Mouse (Mus musculus): ENCODE measurements at regions not wholly inside any gene's neighbourhood (a gene's known extent, or its start where the extent isn't known, plus 50 kb on each side); places are given as distances from the start of the nearest gene placed in this dataset.
A peak's percentile ranks its signal among the peaks of the same experiment; 100 is the strongest.

DNA sequence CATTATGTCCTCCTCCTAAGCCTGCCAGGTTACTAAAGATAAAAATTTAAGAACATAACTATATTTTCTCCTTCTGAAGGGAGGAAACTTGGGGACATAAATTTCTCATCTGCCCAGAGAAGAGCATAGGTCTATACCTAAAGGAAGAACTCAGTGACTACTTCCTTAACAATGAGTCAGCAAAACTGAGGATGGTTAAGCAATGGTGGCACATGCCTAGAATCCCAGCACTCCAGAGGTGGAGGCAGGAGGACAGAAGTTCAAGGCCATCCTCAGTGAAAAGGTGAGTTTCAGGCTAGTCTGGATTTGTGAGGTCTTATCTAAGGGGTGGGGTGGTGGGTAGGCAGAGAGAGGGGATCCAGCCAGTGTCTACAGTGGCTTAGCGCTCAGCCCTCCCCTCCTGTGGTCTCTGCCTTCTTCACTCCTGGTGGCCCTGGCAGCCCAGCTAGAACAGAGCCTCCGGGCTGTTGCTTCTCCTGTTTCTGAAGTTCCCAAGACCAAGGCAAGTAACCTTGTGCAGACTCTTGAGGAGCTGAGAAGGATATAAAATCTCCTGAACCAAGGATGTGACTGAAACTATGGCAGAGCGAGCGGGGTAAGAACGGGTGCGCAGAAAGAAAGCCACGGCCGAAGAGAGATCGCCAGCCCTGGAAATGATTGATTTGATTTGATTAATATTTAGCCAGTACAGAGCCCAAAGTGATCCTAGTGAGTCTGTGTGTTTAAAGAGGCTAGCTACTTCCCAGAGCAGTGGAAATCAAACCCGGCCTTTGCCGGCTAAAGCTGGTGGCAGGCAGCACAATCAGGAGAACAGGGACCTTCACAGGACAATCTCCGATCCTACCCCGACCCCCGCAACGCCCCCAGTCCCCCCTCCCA is 164.6 kb upstream of the Sox2 start:
- Histone ChIP-seq H3K27me3 (peaks cover 18% of the 10 kb centered on the region; the same call in 1 of the 2 replicates), H3K9me3 (no peaks in the 10 kb centered on the region), H3K36me3 (no peaks in the 10 kb centered on the region), H3K4me3 (no peak overlapping the region), H3K4me2 (replicated peaks) (no peak overlapping the region), H3K4me1 (peaks cover 23% of the 10 kb centered on the region), H3K27ac (replicated peaks) (no peak overlapping the region), H3K9ac (replicated peaks) (0 out of 2 replicates have a peak overlapping the region, but pooled peaks have one; percentile 20)
- no peak for ATAC-seq (ENCODE audit: low FRiP score, low read depth)
- 33% methylated on average over 15 of the region's 15 CpGs for WGBS

DNA sequence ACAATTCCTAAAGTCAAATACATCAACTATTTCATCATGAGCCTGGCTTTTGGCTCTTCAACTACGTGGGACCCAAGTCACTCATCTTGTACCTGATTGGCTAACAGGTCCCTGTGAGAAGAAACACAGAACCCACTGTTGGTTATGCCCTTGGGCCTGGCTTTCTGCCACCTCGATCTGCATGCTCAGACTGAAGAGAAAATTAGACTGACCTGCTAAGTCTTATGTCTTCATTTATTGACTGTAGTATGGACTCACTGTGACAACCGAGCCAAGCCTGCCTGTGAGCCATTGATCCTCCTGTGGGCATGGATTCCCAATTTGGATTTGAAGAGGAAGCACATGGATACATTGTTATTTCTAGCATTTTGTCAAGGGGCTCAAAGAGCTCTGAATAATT is 166.3 kb upstream of the Sox2 start:
- Histone ChIP-seq H3K4me3 (no peak overlapping the region), H3K9ac (replicated peaks) (no peak overlapping the region), H3K9me3 (no peaks in the 10 kb centered on the region), H3K27me3 (peaks cover 29% of the 10 kb centered on the region; the same call in 1 of the 2 replicates), H3K36me3 (no peaks in the 10 kb centered on the region), H3K4me2 (replicated peaks) (no peak overlapping the region), H3K4me1 (peaks cover 23% of the 10 kb centered on the region), H3K27ac (replicated peaks) (no peak overlapping the region)
- ATAC-seq (ENCODE audit: low FRiP score, low read depth), result peak; percentile 41; the same call in 1 of the 2 replicates
- 54% methylated on average over 3 of the region's 3 CpGs for WGBS

DNA sequence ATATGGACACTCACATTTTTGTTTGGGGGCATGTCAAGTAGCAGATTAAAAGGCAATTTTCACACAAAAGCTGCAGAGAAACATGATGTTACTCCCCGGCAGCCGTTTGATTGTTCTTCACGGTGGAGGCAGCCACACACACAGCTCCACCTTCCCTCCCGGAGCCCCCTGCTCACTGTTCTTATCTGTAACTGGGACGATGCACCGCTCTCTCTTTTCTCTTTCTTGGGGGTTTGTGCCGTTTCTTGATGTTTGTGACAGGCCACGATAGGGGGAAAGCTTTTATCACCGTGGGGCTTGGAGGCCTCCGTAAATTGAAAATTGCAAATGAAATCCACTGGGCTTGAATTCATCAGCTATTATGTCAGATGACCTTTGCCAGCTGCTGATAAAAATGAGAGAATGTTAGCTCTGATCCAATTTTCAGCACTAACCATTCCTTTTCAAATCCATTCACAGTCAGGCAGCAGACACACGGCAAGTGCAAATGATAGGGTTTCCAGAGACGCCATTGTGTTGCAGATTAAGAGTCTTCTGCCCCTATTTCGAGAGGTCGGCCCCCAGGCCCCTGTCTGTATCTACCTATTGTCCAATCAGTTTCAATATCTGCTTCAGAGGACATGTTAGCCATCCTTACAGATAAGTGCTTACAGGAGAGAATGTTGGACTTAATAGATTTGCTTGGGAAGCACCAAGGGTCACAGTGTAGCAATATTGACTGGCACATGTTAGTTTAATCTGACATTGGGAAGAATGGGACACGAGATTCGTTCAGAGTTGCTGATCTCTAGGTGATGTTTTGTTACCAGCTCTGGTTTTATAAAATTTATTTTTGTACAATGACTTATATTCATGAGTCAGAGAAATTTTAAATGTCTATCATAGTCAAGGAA is 168.1 kb upstream of the Sox2 start:
- 13% methylated on average over 16 of the region's 16 CpGs for WGBS
- H3K27ac ChIP-seq (replicated peaks), result peak overlapping the region; percentile 50

DNA sequence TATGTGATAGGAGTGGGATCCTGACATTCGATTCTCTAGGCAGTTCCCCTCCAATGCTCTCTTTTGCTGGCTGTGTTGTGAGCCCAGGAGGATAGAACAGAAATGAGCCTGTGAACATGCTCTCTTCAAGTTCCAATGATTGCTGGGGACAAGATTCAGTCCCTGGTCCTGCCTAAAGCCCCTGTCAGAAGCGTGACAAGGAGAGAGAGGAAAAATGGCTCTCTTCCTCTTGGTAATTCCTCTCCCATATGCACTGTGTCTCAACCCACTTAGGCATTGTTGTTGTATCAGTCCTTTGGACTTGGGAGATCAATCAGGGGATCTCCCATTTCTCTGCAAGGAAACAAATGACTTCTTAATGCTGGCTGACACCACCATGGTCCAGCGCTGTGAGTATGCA is 168.9 kb upstream of the Sox2 start:
- peak overlapping the region; percentile 50 for H3K27ac ChIP-seq (replicated peaks)
- H3K36me3 ChIP-seq, result no peaks in the 10 kb centered on the region
- no peak for ATAC-seq (ENCODE audit: low FRiP score, low read depth)
- peaks cover 17% of the 10 kb centered on the region; the same call in 1 of the 2 replicates for H3K4me1 ChIP-seq
- no peaks in the 10 kb centered on the region for H3K9me3 ChIP-seq
- H3K27me3 ChIP-seq, result peaks cover 33% of the 10 kb centered on the region
- WGBS, result 31% methylated on average over 3 of the region's 3 CpGs
- H3K4me2 ChIP-seq (replicated peaks), result peak overlapping the region; percentile 38; the same call in 1 of the 2 replicates
- no peak overlapping the region for H3K9ac ChIP-seq (replicated peaks)
- no peak overlapping the region for H3K4me3 ChIP-seq

More for the DNA sequence above, 168.1 kb upstream of the Sox2 start:
- Histone ChIP-seq H3K4me3 (0 out of 2 replicates have a peak overlapping the region, but pooled peaks have one; percentile 4), H3K4me2 (replicated peaks) (peak overlapping the region; percentile 38), H3K9ac (replicated peaks) (no peak overlapping the region), H3K4me1 (peaks cover 23% of the 10 kb centered on the region), H3K27me3 (peaks cover 33% of the 10 kb centered on the region), H3K36me3 (no peaks in the 10 kb centered on the region), H3K9me3 (no peaks in the 10 kb centered on the region)
- 0 out of 2 replicates have a peak, but pooled peaks have one; percentile 25 for ATAC-seq (ENCODE audit: low FRiP score, low read depth)

DNA sequence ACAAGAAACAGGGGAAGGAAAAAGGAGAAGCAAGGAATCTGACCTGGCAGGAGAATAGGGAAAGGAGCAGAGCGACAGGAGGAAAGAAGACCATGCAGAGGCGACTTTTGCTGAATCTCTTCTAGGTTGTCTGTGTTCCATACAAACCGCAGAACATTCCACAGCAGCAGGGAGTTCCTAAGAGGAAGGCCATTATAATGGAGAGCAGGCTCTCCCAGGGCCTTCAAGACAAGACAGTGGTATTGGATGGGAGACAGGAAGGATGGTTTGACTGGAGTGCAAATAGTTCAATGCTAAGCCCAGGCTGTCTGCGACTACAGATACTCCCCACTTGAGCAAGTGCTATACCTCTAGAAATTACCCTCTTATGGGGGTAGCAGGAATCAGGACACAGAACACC is 176.1 kb upstream of the Sox2 start:
- WGBS, result 49% methylated on average over 4 of the region's 4 CpGs
- no peaks in the 10 kb centered on the region for H3K36me3 ChIP-seq
- H3K27me3 ChIP-seq, result peaks cover 13% of the 10 kb centered on the region
- H3K9ac ChIP-seq (replicated peaks), result no peak overlapping the region
- no peaks in the 10 kb centered on the region for H3K9me3 ChIP-seq
- no peaks in the 10 kb centered on the region for H3K4me1 ChIP-seq
- H3K4me2 ChIP-seq (replicated peaks), result no peak overlapping the region
- no peak for ATAC-seq (ENCODE audit: low FRiP score, low read depth)
- no peak overlapping the region for H3K27ac ChIP-seq (replicated peaks)
- no peak overlapping the region for H3K4me3 ChIP-seq

DNA sequence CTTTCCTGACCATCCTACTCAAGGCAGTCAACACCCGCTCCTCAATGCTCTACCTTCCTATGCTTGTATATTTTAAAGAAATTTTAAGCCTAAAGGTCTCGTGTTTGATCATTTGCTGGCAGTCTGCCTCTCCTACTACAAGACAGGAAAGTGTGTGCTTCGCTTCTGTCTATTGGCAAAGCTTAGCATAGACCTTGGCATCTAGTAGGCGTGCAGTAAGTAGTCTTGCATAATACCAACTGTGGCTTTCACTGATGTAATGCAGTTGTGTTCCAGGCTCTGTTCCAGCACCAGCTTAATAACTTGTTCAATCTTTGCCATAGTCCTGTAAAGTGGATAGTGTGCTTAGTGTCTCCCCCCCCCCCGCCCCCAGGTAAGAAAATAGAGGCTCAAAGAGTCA is 179.5 kb upstream of the Sox2 start:
- no peak overlapping the region for H3K4me2 ChIP-seq (replicated peaks)
- 83% methylated on average over 5 of the region's 5 CpGs for WGBS
- no peaks in the 10 kb centered on the region for H3K36me3 ChIP-seq
- no peak overlapping the region for H3K27ac ChIP-seq (replicated peaks)
- no peaks in the 10 kb centered on the region for H3K9me3 ChIP-seq
- H3K27me3 ChIP-seq, result 0 out of 2 replicates have a peak, but pooled peaks cover 5% of the 10 kb centered on the region
- H3K9ac ChIP-seq (replicated peaks), result no peak overlapping the region
- no peak overlapping the region for H3K4me3 ChIP-seq
- peaks cover 9% of the 10 kb centered on the region for H3K4me1 ChIP-seq
- no peak for ATAC-seq (ENCODE audit: low FRiP score, low read depth)

DNA sequence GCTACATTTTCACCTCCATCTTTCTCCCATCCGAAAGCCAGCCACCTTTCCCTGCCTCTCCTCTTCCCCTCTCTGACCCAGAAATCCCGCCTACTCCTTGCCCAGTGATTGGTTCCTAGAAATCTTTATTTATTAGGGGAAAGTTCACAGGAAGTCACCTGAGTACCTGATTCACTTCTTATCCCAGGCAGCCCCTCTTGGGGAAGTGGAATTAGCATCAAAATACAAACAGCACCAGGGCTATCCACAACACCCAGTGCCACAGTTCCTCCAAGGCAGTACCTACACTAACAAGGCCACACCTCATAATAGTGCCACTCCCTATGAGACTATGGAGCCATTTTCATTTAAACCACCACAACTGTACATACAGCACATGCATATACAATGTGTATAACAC is 180.3 kb upstream of the Sox2 start:
- Histone ChIP-seq H3K27me3 (0 out of 2 replicates have a peak, but pooled peaks cover 9% of the 10 kb centered on the region), H3K27ac (replicated peaks) (no peak overlapping the region), H3K4me3 (no peak overlapping the region), H3K4me2 (replicated peaks) (no peak overlapping the region), H3K36me3 (no peaks in the 10 kb centered on the region), H3K4me1 (peaks cover 17% of the 10 kb centered on the region), H3K9ac (replicated peaks) (no peak overlapping the region), H3K9me3 (no peaks in the 10 kb centered on the region)
- ATAC-seq (ENCODE audit: low FRiP score, low read depth), result no peak
- 79% methylated on average over 2 of the region's 2 CpGs for WGBS

DNA sequence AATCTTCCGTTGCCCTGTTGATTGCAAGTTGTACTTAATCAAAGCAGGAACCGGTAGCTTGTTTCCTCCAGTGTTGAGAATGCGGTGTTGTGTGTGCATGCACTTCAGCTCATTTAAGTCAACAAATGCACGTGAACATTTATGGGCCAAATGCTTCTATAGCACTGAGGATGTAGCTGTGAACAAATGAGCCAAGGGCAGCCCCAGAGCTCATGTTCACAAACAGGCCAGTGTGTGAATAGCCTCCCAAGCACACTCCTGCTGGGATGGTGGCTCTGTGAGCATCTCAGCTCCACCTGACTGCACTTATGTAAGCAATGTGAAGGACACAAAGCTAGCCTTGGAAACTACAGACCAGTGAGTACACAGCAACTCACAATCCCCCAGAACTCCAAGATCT is 183.9 kb upstream of the Sox2 start:
- Histone ChIP-seq H3K4me2 (replicated peaks) (no peak overlapping the region), H3K27me3 (0 out of 2 replicates have a peak, but pooled peaks cover 9% of the 10 kb centered on the region), H3K36me3 (no peaks in the 10 kb centered on the region), H3K9ac (replicated peaks) (no peak overlapping the region), H3K27ac (replicated peaks) (no peak overlapping the region), H3K4me1 (peaks cover 21% of the 10 kb centered on the region), H3K4me3 (no peak overlapping the region), H3K9me3 (no peaks in the 10 kb centered on the region)
- ATAC-seq (ENCODE audit: low FRiP score, low read depth), result no peak
- WGBS, result 71% methylated on average over 4 of the region's 4 CpGs

DNA sequence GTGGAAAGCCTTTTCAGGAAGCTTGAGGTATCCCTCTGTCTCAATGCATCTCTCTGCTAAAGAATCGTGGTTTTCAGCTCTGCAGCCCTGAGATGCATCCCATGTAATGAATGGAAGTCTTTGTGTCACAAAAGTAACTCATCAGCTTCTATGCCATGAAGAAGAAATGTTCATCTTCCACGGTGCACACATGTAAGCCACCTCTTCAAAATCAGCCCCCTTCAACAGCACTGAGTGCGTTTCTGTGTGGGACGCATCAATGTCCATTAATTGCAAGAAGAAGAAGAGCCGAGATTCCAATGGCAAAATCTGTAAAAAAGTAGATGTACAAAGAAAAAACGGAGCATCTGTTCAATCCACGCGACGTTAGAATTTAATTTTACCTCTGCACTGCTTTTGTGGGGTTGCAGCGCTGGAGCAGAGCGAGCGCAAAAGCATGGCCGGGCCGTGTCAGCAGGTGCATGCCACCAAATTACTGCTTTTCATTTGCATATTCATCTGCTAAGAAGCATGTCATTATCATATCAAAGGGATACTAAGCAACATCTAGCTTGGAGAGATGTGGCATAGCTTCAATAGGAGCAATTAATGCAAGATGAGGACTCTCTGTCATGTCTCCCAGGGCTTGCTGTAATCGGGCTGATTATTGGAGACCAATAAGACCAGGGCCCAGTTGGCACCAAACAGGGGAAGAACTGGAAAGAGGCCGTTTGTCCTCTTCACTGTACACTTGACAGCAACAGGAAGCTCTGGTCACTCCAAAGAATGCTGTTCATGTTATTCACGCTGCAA is 185.0 kb upstream of the Sox2 start:
- ATAC-seq (ENCODE audit: low FRiP score, low read depth), result peak; percentile 75
- no peak overlapping the region for H3K9ac ChIP-seq (replicated peaks)
- peaks cover 21% of the 10 kb centered on the region for H3K4me1 ChIP-seq
- 54% methylated on average over 17 of the region's 17 CpGs for WGBS
- H3K27me3 ChIP-seq, result 0 out of 2 replicates have a peak, but pooled peaks cover 9% of the 10 kb centered on the region
- H3K9me3 ChIP-seq, result no peaks in the 10 kb centered on the region
- no peak overlapping the region for H3K4me2 ChIP-seq (replicated peaks)
- H3K36me3 ChIP-seq, result no peaks in the 10 kb centered on the region
- no peak overlapping the region for H3K4me3 ChIP-seq
- H3K27ac ChIP-seq (replicated peaks), result peak overlapping the region; percentile 25

DNA sequence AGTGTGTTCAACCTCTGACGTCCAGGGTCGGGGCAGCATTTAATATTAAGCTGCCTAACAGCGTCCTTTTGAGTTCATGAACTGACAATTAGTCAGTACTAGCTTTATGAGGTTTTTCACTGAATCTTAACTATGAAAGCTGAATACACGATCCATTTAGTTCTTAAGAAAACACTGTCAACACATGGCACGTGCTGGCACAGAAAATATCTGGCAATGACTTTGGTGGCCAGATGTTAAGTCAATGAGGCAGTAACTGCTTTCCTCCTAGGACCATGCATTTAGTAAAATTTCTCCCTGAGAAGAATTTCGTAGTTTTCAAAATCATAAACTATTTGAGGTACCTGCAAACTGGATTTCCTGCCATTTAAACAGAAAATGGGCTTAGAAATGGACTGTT is 191.4 kb upstream of the Sox2 start:
- no peak overlapping the region for H3K4me2 ChIP-seq (replicated peaks)

DNA sequence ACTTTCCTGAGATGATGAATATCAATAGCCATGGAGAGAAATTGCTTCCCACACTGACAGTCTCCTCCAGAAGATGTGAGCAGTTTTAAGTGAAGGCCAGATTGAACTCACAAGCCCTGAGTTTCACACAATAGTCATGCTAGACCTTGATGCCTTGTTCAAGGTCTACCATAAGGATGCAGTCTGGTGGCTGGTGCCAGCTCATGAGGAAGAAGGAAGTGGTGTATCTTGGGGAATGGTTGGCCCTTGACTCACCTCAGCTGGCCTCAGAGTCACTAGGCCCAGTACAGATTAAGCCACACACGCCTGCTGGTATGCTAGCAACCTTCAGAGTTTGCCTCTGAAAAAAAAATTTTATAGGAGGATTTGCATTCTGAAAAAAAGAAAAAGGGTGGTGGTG is 192.4 kb upstream of the Sox2 start:
- Histone ChIP-seq H3K27me3 (0 out of 2 replicates have a peak, but pooled peaks cover 3% of the 10 kb centered on the region), H3K36me3 (no peaks in the 10 kb centered on the region), H3K4me1 (peaks cover 18% of the 10 kb centered on the region), H3K4me3 (no peak overlapping the region), H3K27ac (replicated peaks) (no peak overlapping the region), H3K4me2 (replicated peaks) (no peak overlapping the region), H3K9me3 (no peaks in the 10 kb centered on the region), H3K9ac (replicated peaks) (no peak overlapping the region)
- WGBS, result 87% methylated on average over 1 of the region's 1 CpGs
- no peak for ATAC-seq (ENCODE audit: low FRiP score, low read depth)

More for the DNA sequence above, 191.4 kb upstream of the Sox2 start:
- Histone ChIP-seq H3K9ac (replicated peaks) (no peak overlapping the region), H3K27me3 (0 out of 2 replicates have a peak, but pooled peaks cover 3% of the 10 kb centered on the region), H3K27ac (replicated peaks) (no peak overlapping the region), H3K9me3 (no peaks in the 10 kb centered on the region), H3K36me3 (no peaks in the 10 kb centered on the region), H3K4me1 (peaks cover 18% of the 10 kb centered on the region), H3K4me3 (no peak overlapping the region)
- no peak for ATAC-seq (ENCODE audit: low FRiP score, low read depth)
- 86% methylated on average over 6 of the region's 6 CpGs for whole genome bisulfite sequencing
